ENCODE assay signal across 8 mouse cellular contexts in genomic region chr13:40606405-40607271, GRCm38 (mm10).
A peak's percentile ranks its signal among the peaks of the same experiment; 100 is the strongest.
DNase-seq lines count a peak whose midpoint lies in the region; ATAC-seq and TF ChIP-seq lines count a peak whose summit lies in the region.

No protein-coding gene starts in this region.

- no peak overlapping the region for H3K27ac ChIP-seq in heart, embryonic 16.5 days (ENCODE audit: low read length)
- peak overlapping the region; percentile 60 for H3K27ac ChIP-seq in midbrain, embryonic 15.5 days
- H3K27ac ChIP-seq in thymus, adult 2 months (ENCODE audit: control insufficient read depth, insufficient read depth, low read length), result no peak overlapping the region

- peak overlapping the region; percentile 34 for H3K4me3 ChIP-seq in heart, embryonic 16.5 days (ENCODE audit: low read length)
- H3K4me3 ChIP-seq in midbrain, embryonic 15.5 days, result peak overlapping the region; percentile 37
- H3K4me3 ChIP-seq in thymus, adult 2 months (ENCODE audit: control insufficient read depth, insufficient read depth, low read length), result no peak overlapping the region

- no peak for TF ChIP-seq CTCF in thymus, adult 2 months (IDR thresholded peaks at IDR 0.05; ENCODE audit: borderline replicate concordance, control insufficient read depth, extremely low read depth, insufficient read depth, low read length, poor library complexity)

- H3K36me3 ChIP-seq in heart, embryonic 16.5 days (ENCODE audit: control insufficient read depth, insufficient read depth), result no peaks in the 10 kb centered on the region
- H3K36me3 ChIP-seq in midbrain, embryonic 15.5 days (replicated peaks), result no peaks in the 10 kb centered on the region
- H3K36me3 ChIP-seq in thymus, adult 2 months (ENCODE audit: control insufficient read depth, insufficient read depth, low read length), result no peaks in the 10 kb centered on the region

- H3K9ac ChIP-seq in heart, embryonic 16.5 days (ENCODE audit: low read length), result no peak overlapping the region; the same call in none of the 2 replicates
- peak overlapping the region; percentile 30; the same call in 1 of the 2 replicates for H3K9ac ChIP-seq in midbrain, embryonic 15.5 days

- WGBS in heart, embryonic 16.5 days, result 48% methylated on average over 25 of the region's 25 CpGs
- 29% methylated on average over 25 of the region's 25 CpGs for WGBS in midbrain, embryonic 15.5 days
- 67% methylated on average over 25 of the region's 25 CpGs for WGBS in thymus, adult 2 months

- no peaks in the 10 kb centered on the region for H3K9me3 ChIP-seq in heart, embryonic 16.5 days (replicated peaks; ENCODE audit: control insufficient read depth, low read length)
- H3K9me3 ChIP-seq in midbrain, embryonic 15.5 days, result no peaks in the 10 kb centered on the region

- H3K4me1 ChIP-seq in heart, embryonic 16.5 days (ENCODE audit: control insufficient read depth, insufficient read depth, low read length), result no peaks in the 10 kb centered on the region; the same call in 1 of the 2 replicates
- H3K4me1 ChIP-seq in midbrain, embryonic 15.5 days, result peaks cover 12% of the 10 kb centered on the region; the same call in 1 of the 2 replicates
- no peaks in the 10 kb centered on the region for H3K4me1 ChIP-seq in thymus, adult 2 months (replicated peaks; ENCODE audit: control insufficient read depth, insufficient read depth, low read length)

- TF ChIP-seq POLR2A in thymus, adult 2 months (IDR thresholded peaks at IDR 0.05; ENCODE audit: control insufficient read depth, extremely low read depth, insufficient read depth, low read length, poor library complexity), result no peak

- peak; percentile 4 for DNase-seq in gastrocnemius, postnatal 10 days
- no peak for DNase-seq in gastrocnemius, adult 8-10 months (ENCODE audit: low spot score in 2 of 2)
- peak; percentile 62 for DNase-seq in embryo, embryonic 10.5 days (ENCODE audit: low spot score)
- peak; percentile 47 for DNase-seq in layer of hippocampus, adult 9-11 months
- no peak for DNase-seq in thymus, adult 2 months
- no peak for DNase-seq in thymus, postnatal 14 days

- no peaks in the 10 kb centered on the region for H3K27me3 ChIP-seq in heart, embryonic 16.5 days (ENCODE audit: control insufficient read depth, insufficient read depth, low read length)
- H3K27me3 ChIP-seq in midbrain, embryonic 15.5 days (replicated peaks), result no peaks in the 10 kb centered on the region
- H3K27me3 ChIP-seq in thymus, adult 2 months (ENCODE audit: control insufficient read depth, insufficient read depth, low read length), result no peaks in the 10 kb centered on the region

- H3K4me2 ChIP-seq in heart, embryonic 16.5 days (ENCODE audit: low read depth, low read length), result peak overlapping the region; percentile 63
- H3K4me2 ChIP-seq in midbrain, embryonic 15.5 days, result peak overlapping the region; percentile 55

- no peak for ATAC-seq in heart, embryonic 16.5 days (replicated peaks; ENCODE audit: extremely low read depth, insufficient read depth, low FRiP score)
- ATAC-seq in midbrain, embryonic 15.5 days (replicated peaks), result peak; percentile 93

Comparison
In these comparisons a context has a peak if more than half of its experiments do, and no peak if none do; other contexts are left out.
1. DNase-seq: peak in gastrocnemius, postnatal 10 days (single experiment), embryo, embryonic 10.5 days (single experiment) and layer of hippocampus, adult 9-11 months (single experiment); none in gastrocnemius, adult 8-10 months (0 of 2), thymus, adult 2 months (single experiment) and thymus, postnatal 14 days (single experiment).